In genomic region chr3:63899309-63899695, GRCm38 (mm10) we compare ENCODE assay signal across 9 mouse cellular contexts. TPM values are rescaled to one million over a fixed set of nuclear protein-coding genes. Genes with fewer than 3 reads are reported as not detected.
DNase-seq lines count a peak whose midpoint lies in the region; ATAC-seq lines count a peak whose summit lies in the region.
"Had no signal": no experiment of that assay in that cellular context is flagged by ENCODE, and none has a peak within 500 bp of the region (broad histone marks: within the 10 kb centered on the region; RNA-seq: fewer than 3 reads in every experiment).

Gene Plch1, minus strand, starts transcription at chr3:63899472.

- peak within 1 kb of the TSS; percentile 8; the same call in 1 of the 2 replicates for H3K27ac ChIP-seq in embryonic facial prominence, embryonic 15.5 days (replicated peaks)
- H3K27ac ChIP-seq in hindbrain, embryonic 13.5 days: peak within 1 kb of the TSS; percentile 92
- peak within 1 kb of the TSS; percentile 66 for H3K27ac ChIP-seq in stomach, embryonic 14.5 days (ENCODE audit: low read length)

- peak; percentile 25; the same call in 1 of the 2 replicates for ATAC-seq in embryonic facial prominence, embryonic 15.5 days (ENCODE audit: insufficient number of reproducible peaks, low FRiP score, low TSS enrichment, low read depth)
- ATAC-seq in hindbrain, embryonic 13.5 days (ENCODE audit: low FRiP score): peak; percentile 75
- ATAC-seq in megakaryocyte progenitor cell, adult 5-6 weeks (replicated peaks; ENCODE audit: poor library complexity): peak; percentile 94
- peak; percentile 73 for ATAC-seq in stomach, embryonic 14.5 days (ENCODE audit: insufficient number of reproducible peaks, insufficient read depth, low FRiP score, low read depth)

- peaks cover 4% of the 10 kb centered on the region; the same call in 1 of the 2 replicates for H3K27me3 ChIP-seq in embryonic facial prominence, embryonic 15.5 days
- H3K27me3 ChIP-seq in hindbrain, embryonic 13.5 days: no peaks in the 10 kb centered on the region
- no peaks in the 10 kb centered on the region for H3K27me3 ChIP-seq in stomach, embryonic 14.5 days (ENCODE audit: control insufficient read depth, insufficient read depth, low read length)

- WGBS in embryonic facial prominence, embryonic 15.5 days: under 1% methylated on average over 12 of the region's 12 CpGs
- WGBS in hindbrain, embryonic 13.5 days: under 1% methylated on average over 12 of the region's 12 CpGs
- under 1% methylated on average over 12 of the region's 12 CpGs for WGBS in stomach, embryonic 14.5 days

- DNase-seq in cerebellum, adult 11 months: peak; percentile 2
- no peak for DNase-seq in cerebellum, adult 11-12 months
- DNase-seq in adrenal gland, postnatal 14 days: peak; percentile 72
- DNase-seq in left cerebral cortex, postnatal 36 days (ENCODE audit: low spot score in 2 of 2): peak; percentile 9 to 15

- peak within 1 kb of the TSS; percentile 100 for H3K4me2 ChIP-seq in embryonic facial prominence, embryonic 15.5 days (replicated peaks)
- peak within 1 kb of the TSS; percentile 82 for H3K4me2 ChIP-seq in hindbrain, embryonic 13.5 days
- peak within 1 kb of the TSS; percentile 99 for H3K4me2 ChIP-seq in stomach, embryonic 14.5 days (replicated peaks; ENCODE audit: low read depth, low read length)

- intact Hi-C loops in left cerebral cortex, postnatal 36 days (cut with DNase I): no loop called here

- peak within 1 kb of the TSS; percentile 63 for H3K4me3 ChIP-seq in embryonic facial prominence, embryonic 15.5 days (replicated peaks)
- peak within 1 kb of the TSS; percentile 83 for H3K4me3 ChIP-seq in hindbrain, embryonic 13.5 days
- peak within 1 kb of the TSS; percentile 65 for H3K4me3 ChIP-seq in stomach, embryonic 14.5 days (ENCODE audit: low read depth, low read length)

- H3K36me3 ChIP-seq in embryonic facial prominence, embryonic 15.5 days: no peaks in the 10 kb centered on the region
- H3K36me3 ChIP-seq in hindbrain, embryonic 13.5 days: no peaks in the 10 kb centered on the region
- no peaks in the 10 kb centered on the region for H3K36me3 ChIP-seq in stomach, embryonic 14.5 days (ENCODE audit: control insufficient read depth, insufficient read depth, low read length)

- H3K4me1 ChIP-seq in embryonic facial prominence, embryonic 15.5 days: peaks cover 10% of the 10 kb centered on the region
- H3K4me1 ChIP-seq in hindbrain, embryonic 13.5 days (replicated peaks): peaks cover 26% of the 10 kb centered on the region
- no peaks in the 10 kb centered on the region for H3K4me1 ChIP-seq in stomach, embryonic 14.5 days (ENCODE audit: control insufficient read depth, insufficient read depth, low read length)

- no peaks in the 10 kb centered on the region for H3K9me3 ChIP-seq in embryonic facial prominence, embryonic 15.5 days (replicated peaks)
- H3K9me3 ChIP-seq in hindbrain, embryonic 13.5 days: no peaks in the 10 kb centered on the region
- H3K9me3 ChIP-seq in stomach, embryonic 14.5 days (ENCODE audit: control insufficient read depth, low read depth, low read length): no peaks in the 10 kb centered on the region

- peak within 1 kb of the TSS; percentile 47 for H3K9ac ChIP-seq in embryonic facial prominence, embryonic 15.5 days
- peak within 1 kb of the TSS; percentile 85 for H3K9ac ChIP-seq in hindbrain, embryonic 13.5 days
- peak within 1 kb of the TSS; percentile 34 for H3K9ac ChIP-seq in stomach, embryonic 14.5 days (replicated peaks; ENCODE audit: low read depth, low read length)

RNA-seq across cellular contexts. Expression of gene Plch1, which starts in this region (rescaled TPM):
- total RNA-seq in adrenal gland, postnatal 14 days (2021): 0.11 and 0.15 TPM in 2 replicates
- 2.4 and 2.7 TPM in 2 replicates for polyA plus RNA-seq in embryonic facial prominence, embryonic 15.5 days (2015; fragmentation: Nextera tagmentation; extraction: Ambion mirVana)
- polyA plus RNA-seq in hindbrain, embryonic 13.5 days (2015; fragmentation: Nextera tagmentation; extraction: Ambion mirVana): 11.1 and 12.2 TPM in 2 replicates
- 1 to 10 TPM; 6.2 to 6.5 TPM for total RNA-seq in left cerebral cortex, postnatal 36 days (2021)
- 0.44 TPM in 1 of 2 replicates, not detected in the other for total RNA-seq in megakaryocyte progenitor cell, adult 5-6 weeks (2015)
- 0.34 TPM in 1 of 2 replicates, not detected in the other for total RNA-seq in megakaryocyte progenitor cell, adult 5-6 weeks (2017)
- polyA plus RNA-seq in stomach, embryonic 14.5 days (2014; fragmentation: Nextera tagmentation; extraction: Ambion mirVana): 11.6 and 13.1 TPM in 2 replicates
- total RNA-seq: neutrophil, adult 5-6 weeks had no signal

Comparison
In these comparisons a context has a peak if more than half of its experiments do, and no peak if none do; other contexts are left out.
1. Peak in DNase-seq in adrenal gland, postnatal 14 days; RNA of the gene not detected or under 1 TPM.
2. Peak in ATAC-seq in megakaryocyte progenitor cell, adult 5-6 weeks; RNA of the gene not detected or under 1 TPM.
3. ATAC-seq: peak in every context shown above with its lines; median percentile 94 in megakaryocyte progenitor cell, adult 5-6 weeks; 75 in hindbrain, embryonic 13.5 days; 73 in stomach, embryonic 14.5 days; 25 in embryonic facial prominence, embryonic 15.5 days.
4. H3K27ac ChIP-seq: peak in every context shown above with its lines; median percentile 92 in hindbrain, embryonic 13.5 days; 66 in stomach, embryonic 14.5 days; 8 in embryonic facial prominence, embryonic 15.5 days.
5. H3K9ac ChIP-seq: peak in every context shown above with its lines; median percentile 85 in hindbrain, embryonic 13.5 days; 47 in embryonic facial prominence, embryonic 15.5 days; 34 in stomach, embryonic 14.5 days.